Mouse (Mus musculus) testis, adult 2 months (tissue): ENCODE results near the gene Usf3. TPM values are rescaled to one million over a fixed set of nuclear protein-coding genes. Genes with fewer than 3 reads are reported as not detected.

Source experiments
- H3K27ac ChIP-seq: fragments of 200-500 bp; 2 replicates; pipeline ENCODE4 v1.5.1; 2012; ENCODE audit warnings: low read depth, low read length; ENCODE audit not compliant: control insufficient read depth, insufficient read depth
- H3K27me3 ChIP-seq: fragments of 200-500 bp; 2 replicates; pipeline ENCODE4 v1.6.1; 2012; ENCODE audit warnings: mild to moderate bottlenecking, low read length, moderate library complexity; ENCODE audit not compliant: control insufficient read depth, insufficient read depth
- H3K36me3 ChIP-seq: fragments of 200-500 bp; 2 replicates; pipeline ENCODE4 v1.6.1; 2012; ENCODE audit warnings: mild to moderate bottlenecking, low read length; ENCODE audit not compliant: control insufficient read depth, insufficient read depth
- H3K4me1 ChIP-seq: fragments of 200-500 bp; 2 replicates; pipeline ENCODE4 v1.6.1; 2012; ENCODE audit warnings: low read length; ENCODE audit not compliant: control insufficient read depth, insufficient read depth
- H3K4me3 ChIP-seq: fragments of 200-500 bp; 2 replicates; pipeline ENCODE4 v1.5.1; 2012; ENCODE audit warnings: low read depth, mild to moderate bottlenecking, low read length, moderate library complexity, mixed read lengths; ENCODE audit not compliant: control insufficient read depth
- CTCF ChIP-seq: fragments of 200-500 bp; IDR thresholded peaks from 2 replicates; pipeline ENCODE4 v1.5.1; 2012; ENCODE audit warnings: low read depth, mild to moderate bottlenecking, inconsistent platforms, low read length, moderate library complexity; ENCODE audit not compliant: control insufficient read depth, insufficient read depth, insufficient replicate concordance
- POLR2A ChIP-seq: fragments of 200-500 bp; IDR thresholded peaks from 2 replicates; pipeline ENCODE4 v1.6.1; 2012; ENCODE audit warnings: low read depth, mild to moderate bottlenecking, inconsistent platforms, low read length, moderate library complexity; ENCODE audit not compliant: control insufficient read depth
- polyA plus RNA-seq: library from polyadenylated mRNA; depleted of rRNA; stranded (reverse); fragments of >200 nt; gene quantifications from 2 replicates; pipeline ENCODE4 v1.2.3, GENCODE M21; 2012

The Usf3 gene
- polyA plus RNA-seq, 1 experiment = 3.9 TPM

DNA sequence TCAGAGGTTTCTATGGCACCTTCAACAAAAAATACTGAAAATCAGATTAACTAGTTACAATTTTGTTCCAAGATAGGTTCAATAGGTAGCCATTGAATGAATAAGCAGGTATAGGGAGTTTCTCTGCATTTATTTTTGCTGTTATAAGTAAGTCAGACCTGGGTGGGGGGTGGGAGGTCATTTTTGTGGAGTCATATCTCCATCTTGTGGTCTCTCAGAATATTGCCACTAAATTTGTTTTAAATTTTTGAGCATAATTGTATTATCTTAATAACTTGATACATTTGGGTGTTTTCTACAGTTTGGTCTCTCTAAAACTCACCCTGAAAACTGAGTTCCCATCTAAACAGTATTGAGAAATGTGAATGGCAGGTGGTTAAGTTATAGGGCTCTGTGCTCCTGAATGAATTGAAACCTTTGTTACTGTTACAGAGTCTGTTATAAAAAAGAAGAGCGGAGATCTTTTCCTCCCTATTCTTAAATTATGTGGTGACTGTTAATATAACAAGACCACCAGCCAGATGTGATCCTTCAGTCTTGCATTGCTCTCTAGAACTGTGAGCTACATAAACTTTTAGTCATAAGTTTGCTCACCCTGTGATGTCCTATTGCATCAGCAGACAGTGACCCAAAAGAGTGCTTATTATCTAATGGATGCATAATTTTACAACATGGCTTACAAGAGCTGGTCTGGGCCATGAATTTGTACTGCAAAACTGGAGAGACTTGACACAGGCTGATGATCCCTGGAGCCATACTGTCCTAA, 23.9 kb upstream of the Usf3 start:
- TF ChIP-seq POLR2A (no peak), CTCF (no peak)
- no peaks in the 10 kb centered on the region for H3K27me3 ChIP-seq
- H3K36me3 ChIP-seq = no peaks in the 10 kb centered on the region

DNA sequence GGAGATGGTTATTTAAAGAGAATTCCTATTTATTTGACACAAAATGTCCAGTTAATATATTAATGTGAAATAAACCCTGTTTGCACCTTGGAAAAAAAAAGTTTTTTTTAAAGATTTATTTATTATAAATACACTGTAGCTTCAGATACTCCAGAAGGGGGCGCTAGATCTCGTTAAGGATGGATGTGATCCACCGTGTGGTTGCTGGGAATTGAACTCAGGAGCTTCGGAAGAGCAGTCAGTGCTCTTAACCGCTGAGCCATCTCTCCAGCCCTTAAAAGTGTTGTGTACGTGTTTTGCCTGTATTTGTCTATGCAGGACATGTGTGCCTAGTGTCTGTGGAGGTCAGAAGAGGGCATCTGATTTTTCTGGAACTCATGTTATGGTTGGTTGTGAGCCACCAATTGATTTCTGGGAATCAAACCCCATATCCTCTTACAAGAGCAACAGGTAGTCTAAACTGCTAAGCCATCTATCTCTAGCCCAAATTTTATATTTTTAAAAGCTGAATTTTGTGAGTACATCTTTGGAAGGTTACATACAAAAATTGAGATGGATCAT, 18.5 kb upstream of the Usf3 start:
- no peak overlapping the region for H3K4me3 ChIP-seq
- no peaks in the 10 kb centered on the region for H3K4me1 ChIP-seq
- H3K27me3 ChIP-seq = no peaks in the 10 kb centered on the region
- TF ChIP-seq POLR2A = no peak
- TF ChIP-seq CTCF = no peak
- H3K36me3 ChIP-seq = no peaks in the 10 kb centered on the region; the same call in 1 of the 2 replicates
- no peak overlapping the region for H3K27ac ChIP-seq

More for the DNA sequence above, 23.9 kb upstream of the Usf3 start:
- H3K4me1 ChIP-seq = no peaks in the 10 kb centered on the region
- H3K27ac ChIP-seq = no peak overlapping the region
- no peak overlapping the region for H3K4me3 ChIP-seq

DNA sequence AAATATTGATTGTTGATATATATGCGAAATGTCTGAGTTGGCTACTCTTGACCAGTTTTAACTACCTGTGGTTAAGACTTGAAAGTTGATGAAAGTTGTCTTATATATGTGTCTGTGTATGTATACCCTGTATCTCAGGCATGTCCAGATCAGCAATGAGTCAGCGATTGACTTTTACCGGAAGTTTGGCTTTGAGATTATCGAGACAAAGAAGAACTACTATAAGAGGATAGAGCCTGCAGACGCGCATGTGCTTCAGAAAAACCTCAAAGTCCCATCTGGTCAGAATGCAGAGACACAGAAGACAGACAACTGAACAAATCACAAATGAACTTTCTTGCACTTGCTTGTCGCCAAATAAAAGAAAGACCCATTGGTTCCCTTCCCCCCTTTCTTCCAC, 13.7 kb upstream of the Usf3 start:
- no peak for TF ChIP-seq CTCF
- H3K36me3 ChIP-seq = no peaks in the 10 kb centered on the region; the same call in 1 of the 2 replicates

DNA sequence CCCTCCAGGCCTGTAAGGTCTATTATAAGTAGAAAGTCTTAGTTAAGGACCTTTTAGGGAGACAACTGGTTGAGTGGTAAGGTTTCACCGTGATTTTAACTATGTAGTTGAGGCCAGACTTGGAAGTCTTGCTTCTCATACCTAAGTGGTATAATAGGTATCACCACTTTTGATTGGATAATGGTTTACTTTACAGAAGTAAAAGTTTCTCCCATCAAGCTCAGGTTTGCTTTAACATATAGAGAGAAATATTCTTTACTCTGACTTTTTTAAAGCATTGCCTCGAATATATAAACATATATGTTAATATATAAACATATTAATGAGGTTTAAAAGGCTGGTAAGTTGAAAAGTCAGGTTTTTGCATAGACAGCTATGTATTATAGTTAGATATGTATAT, 9.2 kb upstream of the Usf3 start:
- Histone ChIP-seq H3K27me3 (no peaks in the 10 kb centered on the region), H3K4me1 (no peaks in the 10 kb centered on the region), H3K27ac (no peak overlapping the region), H3K36me3 (no peaks in the 10 kb centered on the region; the same call in 1 of the 2 replicates), H3K4me3 (no peak overlapping the region)
- TF ChIP-seq CTCF (no peak), POLR2A (no peak)

More for the DNA sequence above, 13.7 kb upstream of the Usf3 start:
- Histone ChIP-seq H3K27me3 (no peaks in the 10 kb centered on the region), H3K4me1 (no peaks in the 10 kb centered on the region), H3K27ac (no peak overlapping the region), H3K4me3 (peak overlapping the region; percentile 51; the same call in 1 of the 2 replicates)

DNA sequence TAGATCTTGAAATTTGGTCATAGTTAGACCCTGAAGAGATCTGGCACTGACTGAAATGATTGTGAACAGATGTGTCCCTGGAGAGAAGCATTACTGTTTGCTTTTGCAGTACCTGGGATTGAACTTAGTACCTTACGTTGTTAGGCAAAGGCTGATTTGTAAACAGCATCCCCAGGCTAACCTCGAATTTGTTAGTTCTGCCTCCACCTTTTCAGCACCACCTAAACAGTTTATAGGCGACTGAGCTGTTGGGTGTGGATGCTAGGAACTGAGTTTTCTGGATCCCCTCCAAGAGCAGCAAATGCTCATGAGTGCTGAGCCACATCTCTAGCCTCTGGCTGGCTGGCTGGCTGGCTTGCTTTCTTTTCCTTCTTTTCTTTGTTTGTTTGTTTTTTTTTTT, 7.9 kb upstream of the Usf3 start:
- no peak overlapping the region for H3K27ac ChIP-seq
- H3K4me3 ChIP-seq = no peak overlapping the region
- H3K4me1 ChIP-seq = no peaks in the 10 kb centered on the region
- no peaks in the 10 kb centered on the region for H3K27me3 ChIP-seq
- TF ChIP-seq POLR2A (no peak), CTCF (no peak)
- no peaks in the 10 kb centered on the region for H3K36me3 ChIP-seq

DNA sequence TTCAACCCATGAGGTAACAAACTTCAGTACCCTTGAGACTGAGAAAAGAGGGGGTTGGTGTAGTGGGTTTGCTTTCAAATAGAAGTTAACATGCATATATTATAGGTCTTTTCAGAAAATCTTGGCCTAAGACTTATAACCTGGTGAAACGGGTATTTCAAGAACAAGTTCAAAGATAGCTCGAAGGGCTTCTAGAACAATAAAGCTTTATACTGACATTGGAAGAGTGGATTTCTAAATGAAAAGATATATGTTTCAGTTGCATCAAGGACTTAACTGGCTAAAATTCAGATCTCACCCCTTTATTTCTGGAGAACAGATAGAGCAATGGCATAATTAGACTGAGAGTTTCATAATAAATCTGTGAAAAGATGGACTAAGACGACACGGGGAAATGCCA, 4.1 kb upstream of the Usf3 start:
- no peak overlapping the region for H3K27ac ChIP-seq
- no peak overlapping the region for H3K4me3 ChIP-seq
- no peaks in the 10 kb centered on the region for H3K36me3 ChIP-seq
- H3K4me1 ChIP-seq = peaks cover 4% of the 10 kb centered on the region
- no peaks in the 10 kb centered on the region for H3K27me3 ChIP-seq
- TF ChIP-seq POLR2A = no peak

DNA sequence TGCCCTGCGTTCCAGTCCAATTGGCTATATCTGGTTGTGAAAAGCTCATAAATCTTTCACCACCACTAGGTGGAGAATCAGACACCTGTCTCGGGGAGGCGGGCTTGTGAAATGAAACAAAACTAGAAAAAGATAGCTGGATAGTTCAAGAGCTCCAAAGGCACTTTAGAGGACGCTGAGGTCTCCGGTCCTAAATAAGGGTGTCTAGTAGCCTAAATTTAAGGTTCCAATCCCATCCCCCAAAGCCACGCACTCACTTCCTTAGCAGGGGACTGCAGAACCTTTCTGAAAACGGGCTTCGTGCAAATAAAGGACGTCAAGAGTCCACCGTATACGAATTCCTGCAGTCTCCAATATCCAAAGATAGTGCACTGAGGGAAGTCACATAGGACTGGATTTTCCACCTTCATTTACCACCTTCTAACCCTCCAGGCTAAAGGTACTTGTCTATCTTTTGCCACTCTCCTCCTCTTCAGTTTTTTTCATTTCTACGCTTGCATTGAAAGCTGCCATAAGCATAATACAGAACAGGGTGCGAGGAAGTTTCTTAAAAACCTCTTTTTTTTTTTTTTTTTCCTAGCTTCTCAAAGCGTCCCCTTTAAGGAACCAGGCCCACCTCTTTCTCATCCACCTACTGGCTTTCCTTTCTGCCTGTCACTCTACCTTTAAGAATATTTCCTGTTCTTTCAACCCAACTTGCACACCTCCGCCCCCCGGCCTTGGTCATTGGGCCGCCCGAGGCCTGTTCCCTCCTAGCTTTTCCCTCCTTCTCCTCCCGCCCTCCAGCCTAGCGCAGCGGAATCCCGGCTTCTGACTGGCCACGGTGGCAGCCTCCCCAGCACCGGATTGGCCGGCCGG, 520 bp upstream of the Usf3 start:
- Histone ChIP-seq H3K27ac (peak overlapping the region; percentile 70), H3K4me1 (peaks cover 4% of the 10 kb centered on the region), H3K4me3 (peak overlapping the region; percentile 79), H3K27me3 (no peaks in the 10 kb centered on the region), H3K36me3 (no peaks in the 10 kb centered on the region)
- TF ChIP-seq POLR2A (no peak), CTCF (no peak)
